Comparison of ENCODE assay signal across 9 mouse cellular contexts in genomic region chr13:78809656-78810055, GRCm38 (mm10).
DNase-seq lines count a peak whose midpoint lies in the region; ATAC-seq and TF ChIP-seq lines count a peak whose summit lies in the region.
"Had no signal": no experiment of that assay in that cellular context is flagged by ENCODE, and none has a peak within 500 bp of the region (broad histone marks: within the 10 kb centered on the region; RNA-seq: fewer than 3 reads in every experiment).

No protein-coding gene starts in this region.

- H3K9me3 ChIP-seq in lung, postnatal 0 days (ENCODE audit: low read length) = no peaks in the 10 kb centered on the region

- H3K4me2 ChIP-seq in lung, postnatal 0 days (replicated peaks; ENCODE audit: low read depth, low read length) = no peak overlapping the region

- TF ChIP-seq POLR2A in heart, adult 2 months (IDR thresholded peaks at IDR 0.05; ENCODE audit: insufficient read depth, low read depth, low read length) = no peak

- TF ChIP-seq CTCF in heart, adult 2 months (IDR thresholded peaks at IDR 0.05) = no peak
- TF ChIP-seq CTCF in C2C12 (IDR thresholded peaks at IDR 0.05; ENCODE audit: control insufficient read depth, insufficient read depth, insufficient read length) = no peak
- TF ChIP-seq CTCF in lung, postnatal 0 days (IDR thresholded peaks at IDR 0.05) = no peak

- DNase-seq in heart, postnatal 10 days = peak; percentile 3 to 4
- DNase-seq in heart, adult 2 months = no peak
- DNase-seq in adrenal gland, adult 2 months = peak; percentile 77
- DNase-seq in lung, postnatal 0 days (ENCODE audit: low spot score) = peak; percentile 32
- no peak for DNase-seq in gastrocnemius, adult 18-20 months (ENCODE audit: low spot score)
- DNase-seq in kidney, postnatal 36 days = no peak
- DNase-seq: heart, adult 11 months had no signal

- no peaks in the 10 kb centered on the region for H3K79me2 ChIP-seq in heart, adult 2 months (replicated peaks; ENCODE audit: control insufficient read depth, insufficient read depth, low read length)
- no peaks in the 10 kb centered on the region for H3K79me2 ChIP-seq in C2C12 (ENCODE audit: control insufficient read depth, insufficient read depth)

- no peaks in the 10 kb centered on the region for H3K4me1 ChIP-seq in heart, adult 2 months (ENCODE audit: control insufficient read depth, insufficient read depth, low read length)
- H3K4me1 ChIP-seq in lung, postnatal 0 days (ENCODE audit: insufficient read depth, low read depth, low read length) = no peaks in the 10 kb centered on the region

- no peak for TF ChIP-seq EP300 in heart, adult 2 months (IDR thresholded peaks at IDR 0.05; ENCODE audit: insufficient read depth, low read depth, low read length)
- TF ChIP-seq EP300 in lung, postnatal 0 days (IDR thresholded peaks at IDR 0.05) = no peak

- ATAC-seq in lung, postnatal 0 days = peak; percentile 35
- ATAC-seq: midbrain, embryonic 16.5 days had no signal

- no peak overlapping the region for H3K4me3 ChIP-seq in heart, adult 2 months
- H3K4me3 ChIP-seq in C2C12 (ENCODE audit: insufficient read depth, poor library complexity, severe bottlenecking) = no peak overlapping the region
- H3K4me3 ChIP-seq in lung, postnatal 0 days (ENCODE audit: low read depth, low read length) = no peak overlapping the region

- no peaks in the 10 kb centered on the region for H3K36me3 ChIP-seq in heart, adult 2 months (ENCODE audit: control insufficient read depth, insufficient read depth, low read length)
- no peaks in the 10 kb centered on the region for H3K36me3 ChIP-seq in C2C12 (ENCODE audit: control insufficient read depth, insufficient read depth)
- H3K36me3 ChIP-seq in lung, postnatal 0 days (ENCODE audit: insufficient read depth, low read length) = no peaks in the 10 kb centered on the region

- H3K9ac ChIP-seq in heart, adult 2 months (ENCODE audit: low read depth, low read length) = no peak overlapping the region
- no peak overlapping the region for H3K9ac ChIP-seq in lung, postnatal 0 days (replicated peaks; ENCODE audit: low read depth)

- intact Hi-C loops in heart, postnatal 10 days (cut with DNase I) = no loop called here
- intact Hi-C loops in heart, adult 2 months (cut with DNase I) = loop anchor here (10.0 kb wide), 1 partner anchor 155 kb away; no protein-coding TSS in a partner anchor

- H3ac ChIP-seq in C2C12 (ENCODE audit: control insufficient read depth, insufficient read length, low read depth) = no peak overlapping the region

- no peak overlapping the region for H3K27ac ChIP-seq in heart, adult 2 months
- H3K27ac ChIP-seq in lung, postnatal 0 days (ENCODE audit: low read length) = no peak overlapping the region

- no peaks in the 10 kb centered on the region for H3K27me3 ChIP-seq in heart, adult 2 months (ENCODE audit: control insufficient read depth, insufficient read depth, low read length)
- H3K27me3 ChIP-seq in C2C12 (ENCODE audit: control insufficient read depth, insufficient read depth, insufficient read length) = no peaks in the 10 kb centered on the region
- no peaks in the 10 kb centered on the region for H3K27me3 ChIP-seq in lung, postnatal 0 days (replicated peaks; ENCODE audit: insufficient read depth, low read length)

- WGBS in heart, adult 2 months = 9% methylated on average over 2 of the region's 2 CpGs
- WGBS in lung, postnatal 0 days = 29% methylated on average over 2 of the region's 2 CpGs

- no peaks in the 10 kb centered on the region for H3K79me3 ChIP-seq in C2C12 (ENCODE audit: low read depth)

TF ChIP-seq in C2C12, 6 proteins besides CTCF, POLR2A, EP300 and RAD21:
- TF ChIP-seq MYOD1 (IDR thresholded peaks at IDR 0.05; ENCODE audit: control insufficient read depth, insufficient read length, low read depth) (peak; percentile 60), FOSL1 (IDR thresholded peaks at IDR 0.05; ENCODE audit: insufficient read depth, low read length, poor library complexity, severe bottlenecking) (peak; percentile 70), USF1 (IDR thresholded peaks at IDR 0.05; ENCODE audit: low read depth) (no peak)

Comparison
In these comparisons a context has a peak if more than half of its experiments do, and no peak if none do; other contexts are left out.
1. DNase-seq: peak in heart, postnatal 10 days (2 of 2), adrenal gland, adult 2 months (single experiment) and lung, postnatal 0 days (single experiment); none in heart, adult 2 months (0 of 2), gastrocnemius, adult 18-20 months (single experiment) and kidney, postnatal 36 days (0 of 2).